Mouse (Mus musculus) CD4-positive, CD25-positive, alpha-beta regulatory T cell, adult 2 months (primary cell): ENCODE measurements around the gene Arl6ip4.
A peak's percentile ranks its signal among the peaks of the same experiment; 100 is the strongest.

Experiments
- DNase-seq: peaks from one replicate; pipeline ENCODE4 v3.0.0-alpha.2; 2012; ENCODE audit warnings: low read depth, low spot score

Gene Arl6ip4

GRCm38 (mm10) chr5:124115990-124116845, at the start of gene Arl6ip4:
Arl6ip4 (plus strand) TSS chr5:124116089.
- DNase-seq = peak; percentile 79

GRCm38 (mm10) chr5:124069657-124070056, 46.2 kb upstream of the Arl6ip4 start:
- DNase-seq = no peak

- DNase-seq = no peak
Measured at GRCm38 (mm10) chr5:124073682-124074081, 42.2 kb upstream of the Arl6ip4 start.

GRCm38 (mm10) chr5:124074845-124075307, 41.0 kb upstream of the Arl6ip4 start:
- peak; percentile 91 for DNase-seq

DNA sequence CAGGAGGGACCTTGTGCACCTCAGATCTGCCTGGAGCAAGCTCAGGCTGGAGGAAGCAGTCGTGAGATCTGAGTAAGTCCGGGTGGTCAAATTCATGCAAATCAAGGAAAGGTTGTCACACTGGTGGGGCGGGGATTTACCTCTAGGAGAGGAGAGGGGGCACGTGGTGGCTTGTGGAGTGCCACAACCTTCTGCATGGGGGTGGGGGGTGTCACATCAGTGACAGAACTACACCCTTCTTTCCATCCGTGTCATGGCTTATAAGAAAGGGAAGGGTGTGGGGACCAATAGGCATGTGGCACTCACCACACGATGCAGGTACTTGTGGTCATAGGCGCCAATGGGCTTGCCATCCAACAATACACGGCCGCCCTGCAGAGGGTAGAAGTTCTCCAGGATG, 40.2 kb upstream of the Arl6ip4 start:
- peak; percentile 63 for DNase-seq

GRCm38 (mm10) chr5:124076559-124076958, 39.3 kb upstream of the Arl6ip4 start:
- DNase-seq = no peak

DNA sequence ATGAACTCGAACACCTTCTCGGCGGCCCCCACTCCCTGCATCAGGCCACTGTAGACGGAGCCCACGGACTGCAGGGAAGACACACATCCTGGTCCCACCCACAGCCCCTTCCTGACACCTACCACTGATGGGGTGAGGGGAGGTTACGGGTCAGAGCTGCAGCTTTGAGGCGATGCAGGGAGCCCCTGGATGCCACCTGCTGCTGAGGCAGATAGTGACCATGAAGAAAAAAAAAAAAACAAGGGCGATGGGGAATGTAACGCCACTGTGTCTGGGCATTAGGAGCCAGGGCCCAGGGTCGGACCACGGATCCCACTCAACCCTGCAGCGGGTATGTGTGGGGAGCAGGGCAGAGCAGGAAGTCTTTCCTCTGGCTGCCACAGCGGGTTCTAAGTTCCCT, 38.6 kb upstream of the Arl6ip4 start:
- no peak for DNase-seq

- DNase-seq = peak; percentile 40
Measured at GRCm38 (mm10) chr5:124077856-124078460, 37.9 kb upstream of the Arl6ip4 start.

GRCm38 (mm10) chr5:124078794-124079416, 37.0 kb upstream of the Arl6ip4 start:
- DNase-seq = peak; percentile 67

DNA sequence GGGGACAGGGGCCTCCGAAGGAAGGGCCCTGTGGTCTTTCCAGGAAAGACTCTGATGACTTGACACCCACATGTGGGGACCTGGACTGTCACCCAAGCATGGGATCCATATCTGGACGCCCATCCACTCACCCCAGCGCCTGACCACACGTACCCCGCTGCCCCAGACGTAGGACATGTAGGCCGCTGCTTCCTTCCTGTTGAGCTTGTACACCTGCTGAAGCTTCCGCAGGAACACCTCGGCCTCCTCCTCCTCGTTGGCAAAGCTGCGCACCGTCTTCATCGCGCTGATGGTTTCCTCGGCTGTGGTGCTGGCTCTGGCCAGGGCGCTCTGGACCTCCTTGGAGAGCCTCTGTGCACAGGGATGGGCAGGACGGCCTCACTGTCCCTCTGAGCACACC, 36.0 kb upstream of the Arl6ip4 start:
- peak; percentile 68 for DNase-seq

DNA sequence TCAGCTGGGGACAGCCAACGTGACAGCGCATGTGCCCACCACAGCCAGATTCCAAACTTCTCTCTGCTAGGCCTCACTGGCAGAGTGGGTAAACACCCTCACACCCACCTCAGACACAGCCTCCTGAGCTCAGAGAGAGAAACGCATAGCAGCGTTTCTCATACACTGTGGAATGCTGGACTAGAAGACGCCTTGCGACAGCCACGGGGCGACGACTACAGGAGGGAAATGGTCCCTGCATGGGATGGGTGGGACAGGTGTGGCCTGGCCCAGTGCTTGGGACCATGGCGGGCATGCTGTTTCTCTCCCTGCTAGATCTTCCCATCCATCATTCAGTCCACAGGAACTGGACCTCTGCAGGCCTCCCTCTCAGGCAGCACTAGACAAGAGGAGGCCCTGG, 33.4 kb upstream of the Arl6ip4 start:
- DNase-seq = peak; percentile 52

GRCm38 (mm10) chr5:124082941-124083688, 32.8 kb upstream of the Arl6ip4 start:
- peak; percentile 75 for DNase-seq

GRCm38 (mm10) chr5:124083850-124084587, 31.9 kb upstream of the Arl6ip4 start:
- DNase-seq = peak; percentile 86

- peak; percentile 93 for DNase-seq
Measured at GRCm38 (mm10) chr5:124084588-124085173, 31.2 kb upstream of the Arl6ip4 start.

- no peak for DNase-seq
Measured at GRCm38 (mm10) chr5:124085513-124085912, 30.4 kb upstream of the Arl6ip4 start.

DNA sequence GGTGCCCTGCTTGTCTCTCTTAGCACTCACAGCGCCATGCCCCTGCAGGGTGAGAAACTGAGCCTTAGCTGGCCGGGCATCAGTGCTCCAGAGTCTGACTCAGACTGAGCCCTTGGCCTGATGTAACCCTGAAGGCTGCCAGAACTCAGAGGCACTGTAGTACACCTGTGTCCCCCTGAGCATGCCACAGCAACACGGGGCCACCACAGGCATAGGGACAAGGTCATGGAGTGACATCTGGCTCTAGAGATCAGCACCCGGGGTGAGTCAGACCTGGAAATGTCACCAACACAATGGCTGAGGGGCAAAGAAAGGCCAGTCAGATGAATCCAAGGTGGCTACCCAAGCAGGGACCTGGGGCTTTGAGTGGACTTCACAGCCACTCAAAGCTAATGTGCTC, 29.0 kb upstream of the Arl6ip4 start:
- DNase-seq = no peak

DNA sequence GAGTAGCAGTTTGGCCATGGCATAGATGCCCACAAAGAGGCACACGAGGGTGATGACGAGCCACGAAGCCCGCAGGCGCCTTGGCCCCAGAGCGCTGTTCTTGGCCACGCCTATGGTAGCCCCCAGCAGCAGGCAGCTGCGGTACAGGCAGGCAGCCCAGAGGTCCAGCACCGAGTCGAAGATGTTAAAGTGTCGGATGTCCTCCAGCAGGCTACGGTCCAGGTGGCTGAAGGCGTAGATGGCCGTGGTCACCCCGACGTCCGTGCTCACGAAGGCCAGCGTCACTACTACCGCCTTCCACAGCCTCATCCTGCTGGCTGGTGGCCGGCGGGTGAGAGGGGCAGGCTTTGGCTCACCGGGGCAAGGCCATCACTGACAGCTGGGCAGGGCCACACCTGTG, 26.0 kb upstream of the Arl6ip4 start:
- no peak for DNase-seq

DNA sequence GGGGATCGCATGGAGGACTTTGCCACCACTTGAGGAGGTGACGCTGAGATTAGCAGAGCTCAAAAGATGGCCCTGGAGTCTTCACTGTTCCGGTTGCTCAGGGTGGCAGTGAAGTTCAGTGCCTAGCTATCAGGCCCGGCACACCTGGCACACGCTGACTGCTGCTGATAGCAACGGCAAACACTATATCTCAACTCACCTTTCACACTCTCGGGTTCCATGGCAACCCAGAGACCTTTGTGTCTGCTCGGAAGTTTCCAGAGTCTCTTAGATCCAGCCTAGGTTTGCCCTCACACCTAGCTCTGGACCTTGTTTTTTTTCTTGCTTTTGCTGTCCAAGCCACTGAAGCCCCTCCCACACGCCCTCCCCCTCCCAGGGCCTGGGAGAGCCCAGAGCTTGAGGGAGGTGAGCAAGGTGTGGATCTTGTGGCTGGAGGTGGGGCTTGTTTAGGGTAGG, 23.9 kb upstream of the Arl6ip4 start:
- no peak for DNase-seq

GRCm38 (mm10) chr5:124093120-124093794, 22.6 kb upstream of the Arl6ip4 start:
- DNase-seq = no peak
